In genomic region chrX:98681281-98681680, GRCm38 (mm10) we compare ENCODE assay signal across 20 mouse cellular contexts.
DNase-seq lines count a peak whose midpoint lies in the region; ATAC-seq and TF ChIP-seq lines count a peak whose summit lies in the region.
"Had no signal": no experiment of that assay in that cellular context is flagged by ENCODE, and none has a peak within 500 bp of the region (broad histone marks: within the 10 kb centered on the region; RNA-seq: fewer than 3 reads in every experiment).

No protein-coding gene starts in this region.

- no peak for ATAC-seq in kidney, embryonic 16.5 days (ENCODE audit: low FRiP score, low TSS enrichment)
- ATAC-seq in liver, postnatal 0 days = no peak
- ATAC-seq: forebrain, embryonic 13.5 days; forebrain, embryonic 15.5 days had no signal

- H3K79me2 ChIP-seq in liver, adult 2 months (ENCODE audit: control insufficient read depth, insufficient read depth, low read length) = no peaks in the 10 kb centered on the region

- no peak overlapping the region for H3K9ac ChIP-seq in kidney, embryonic 16.5 days (replicated peaks; ENCODE audit: low read length)
- H3K9ac ChIP-seq in liver, adult 2 months (ENCODE audit: low read depth, low read length) = no peak overlapping the region
- H3K9ac ChIP-seq in liver, postnatal 0 days (replicated peaks) = no peak overlapping the region
- H3K9ac ChIP-seq: embryonic facial prominence, embryonic 12.5 days; forebrain, embryonic 13.5 days; forebrain, embryonic 15.5 days had no signal

- TF ChIP-seq EP300 in liver, postnatal 0 days (IDR thresholded peaks at IDR 0.05; ENCODE audit: low read depth) = no peak

- peak; percentile 60 for DNase-seq in kidney, adult 2 months
- peak; percentile 4 for DNase-seq in kidney, postnatal 10 days
- DNase-seq in kidney, adult 18-20 months = no peak
- peak; percentile 2 for DNase-seq in liver, adult 2 months (ENCODE audit: extremely low read depth, low read depth, low spot score)
- DNase-seq in liver, postnatal 0 days = no peak
- DNase-seq in kidney, postnatal 36 days = peak; percentile 22 to 31
- no peak for DNase-seq in spleen, postnatal 36 days (ENCODE audit: low spot score in 2 of 2)
- DNase-seq: adrenal gland, adult 8-10 months; adrenal gland, postnatal 14 days; adrenal gland, postnatal 36 days; cerebellum, adult 11-12 months; cerebellum, adult 2 months; cerebellum, adult 9-10 months; cerebellum, postnatal 10 days; cerebellum, postnatal 25 days had no signal

- 35% methylated on average over 2 of the region's 2 CpGs for WGBS in kidney, adult 2 months
- WGBS in kidney, embryonic 16.5 days = 70% methylated on average over 2 of the region's 2 CpGs
- 46% methylated on average over 2 of the region's 2 CpGs for WGBS in liver, adult 2 months
- WGBS in liver, postnatal 0 days (ENCODE audit: insufficient replicate concordance) = 70% methylated on average over 2 of the region's 2 CpGs

- H3K4me2 ChIP-seq in kidney, embryonic 16.5 days (replicated peaks; ENCODE audit: low read depth, low read length) = no peak overlapping the region
- H3K4me2 ChIP-seq in liver, postnatal 0 days (ENCODE audit: low read depth, low read length) = no peak overlapping the region
- H3K4me2 ChIP-seq: embryonic facial prominence, embryonic 12.5 days; forebrain, embryonic 13.5 days; forebrain, embryonic 15.5 days had no signal

- no peaks in the 10 kb centered on the region for H3K4me1 ChIP-seq in kidney, adult 2 months (ENCODE audit: control insufficient read depth, insufficient read depth, low read length)
- no peaks in the 10 kb centered on the region for H3K4me1 ChIP-seq in kidney, embryonic 16.5 days (ENCODE audit: insufficient read depth, low read length)
- H3K4me1 ChIP-seq in liver, adult 2 months (ENCODE audit: control insufficient read depth, insufficient read depth, low read length) = no peaks in the 10 kb centered on the region
- no peaks in the 10 kb centered on the region for H3K4me1 ChIP-seq in liver, postnatal 0 days (ENCODE audit: insufficient read depth)
- H3K4me1 ChIP-seq: embryonic facial prominence, embryonic 10.5 days; embryonic facial prominence, embryonic 12.5 days; forebrain, embryonic 13.5 days; forebrain, embryonic 15.5 days had no signal

- TF ChIP-seq POLR2A in kidney, adult 2 months (IDR thresholded peaks at IDR 0.05; ENCODE audit: low read depth, low read length) = no peak
- TF ChIP-seq POLR2A in liver, adult 2 months (IDR thresholded peaks at IDR 0.05; ENCODE audit: extremely low read depth, insufficient read depth, low read length) = no peak

- no peaks in the 10 kb centered on the region for H3K9me3 ChIP-seq in kidney, embryonic 16.5 days (ENCODE audit: low read length)
- no peaks in the 10 kb centered on the region for H3K9me3 ChIP-seq in liver, postnatal 0 days (ENCODE audit: low read length)
- H3K9me3 ChIP-seq: embryonic facial prominence, embryonic 10.5 days; embryonic facial prominence, embryonic 12.5 days; forebrain, embryonic 13.5 days; forebrain, embryonic 15.5 days had no signal

- no peaks in the 10 kb centered on the region for H3K36me3 ChIP-seq in kidney, adult 2 months (ENCODE audit: control insufficient read depth, insufficient read depth, low read length)
- H3K36me3 ChIP-seq in kidney, embryonic 16.5 days (ENCODE audit: insufficient read depth, low read length) = no peaks in the 10 kb centered on the region
- H3K36me3 ChIP-seq in liver, adult 2 months (ENCODE audit: control insufficient read depth, insufficient read depth, low read length) = no peaks in the 10 kb centered on the region
- no peaks in the 10 kb centered on the region for H3K36me3 ChIP-seq in liver, postnatal 0 days (replicated peaks; ENCODE audit: insufficient read depth, low read length)
- H3K36me3 ChIP-seq: embryonic facial prominence, embryonic 10.5 days; embryonic facial prominence, embryonic 12.5 days; forebrain, embryonic 15.5 days had no signal

- no peak for TF ChIP-seq CTCF in kidney, adult 2 months (conservative IDR thresholded peaks at IDR 0.05; ENCODE audit: insufficient read depth, insufficient read length, low read depth, low read length)
- TF ChIP-seq CTCF in liver, adult 2 months (IDR thresholded peaks at IDR 0.05; ENCODE audit: low read depth, low read length) = no peak
- no peak for TF ChIP-seq CTCF in liver, postnatal 0 days (IDR thresholded peaks at IDR 0.05; ENCODE audit: low read depth)

- H3K27me3 ChIP-seq in kidney, adult 2 months (replicated peaks; ENCODE audit: control insufficient read depth, insufficient read depth, low read length) = no peaks in the 10 kb centered on the region
- no peaks in the 10 kb centered on the region; the same call in 1 of the 2 replicates for H3K27me3 ChIP-seq in kidney, embryonic 16.5 days (ENCODE audit: insufficient read depth, low read length)
- no peaks in the 10 kb centered on the region for H3K27me3 ChIP-seq in liver, adult 2 months (ENCODE audit: control insufficient read depth, insufficient read depth, low read length)
- no peaks in the 10 kb centered on the region for H3K27me3 ChIP-seq in liver, postnatal 0 days (ENCODE audit: insufficient read depth, low read length)
- H3K27me3 ChIP-seq: embryonic facial prominence, embryonic 12.5 days; forebrain, embryonic 13.5 days; forebrain, embryonic 15.5 days had no signal

- H3K4me3 ChIP-seq in kidney, adult 2 months (ENCODE audit: insufficient read depth, low read depth, low read length) = no peak overlapping the region
- H3K4me3 ChIP-seq in kidney, embryonic 16.5 days (ENCODE audit: low read length) = no peak overlapping the region
- no peak overlapping the region for H3K4me3 ChIP-seq in liver, adult 2 months (ENCODE audit: insufficient read depth, low read depth, low read length)
- no peak overlapping the region for H3K4me3 ChIP-seq in liver, postnatal 0 days (ENCODE audit: low read depth, low read length)
- H3K4me3 ChIP-seq: embryonic facial prominence, embryonic 10.5 days; embryonic facial prominence, embryonic 12.5 days; forebrain, embryonic 13.5 days; forebrain, embryonic 15.5 days had no signal

- no peak overlapping the region for H3K27ac ChIP-seq in kidney, adult 2 months (ENCODE audit: insufficient read depth, low read depth, low read length)
- no peak overlapping the region for H3K27ac ChIP-seq in kidney, embryonic 16.5 days (ENCODE audit: low read length)
- no peak overlapping the region for H3K27ac ChIP-seq in liver, adult 2 months (replicated peaks; ENCODE audit: insufficient read depth, low read depth, low read length)
- H3K27ac ChIP-seq in liver, postnatal 0 days (ENCODE audit: low read depth) = no peak overlapping the region
- H3K27ac ChIP-seq: embryonic facial prominence, embryonic 10.5 days; embryonic facial prominence, embryonic 12.5 days; forebrain, embryonic 13.5 days; forebrain, embryonic 15.5 days had no signal

Comparison
In these comparisons a context has a peak if more than half of its experiments do, and no peak if none do; other contexts are left out.
1. DNase-seq: peak in kidney, adult 2 months (single experiment), kidney, postnatal 10 days (single experiment), liver, adult 2 months (single experiment) and kidney, postnatal 36 days (2 of 2); none in kidney, adult 18-20 months (single experiment), liver, postnatal 0 days (single experiment) and spleen, postnatal 36 days (0 of 2).